Mouse (Mus musculus) bone marrow, adult 2 months (tissue): ENCODE measurements around the gene Ulk4. TPM values are rescaled to one million over a fixed set of nuclear protein-coding genes. Genes with fewer than 3 reads are reported as not detected.

Experiments
- H3K27ac ChIP-seq: fragments of 200-500 bp; 2 replicates; pipeline ENCODE4 v1.5.1; 2012; ENCODE audit warnings: low read depth, mild to moderate bottlenecking, control low read depth, inconsistent platforms, low read length; ENCODE audit not compliant: control insufficient read depth, poor library complexity, insufficient read depth
- H3K4me1 ChIP-seq: fragments of 200-500 bp; 2 replicates; pipeline ENCODE4 v1.6.1; 2011; ENCODE audit warnings: low read length; ENCODE audit not compliant: control insufficient read depth, insufficient read depth
- H3K4me3 ChIP-seq: fragments of 200-500 bp; replicated peaks from 2 replicates; pipeline ENCODE3; 2011; ENCODE audit warnings: mild to moderate bottlenecking, low read depth, low read length, control low read depth; ENCODE audit not compliant: control insufficient read depth
- CTCF ChIP-seq: fragments of 200-500 bp; IDR thresholded peaks from 2 replicates; pipeline ENCODE4 v1.5.1; 2011; ENCODE audit warnings: low read length, control low read depth; ENCODE audit not compliant: control insufficient read depth, insufficient read depth
- POLR2A ChIP-seq: fragments of 200-500 bp; IDR thresholded peaks from 2 replicates; pipeline ENCODE4 v1.6.1; 2011; ENCODE audit warnings: low read depth, mild to moderate bottlenecking, control low read depth, low read length, borderline replicate concordance; ENCODE audit not compliant: control insufficient read depth
- WGBS: fragments of 180-500 bp; shearing (Covaris S2); methylation state at CpG from one replicate; pipeline ENCODE4 v1.1.7; 2018; 5-methylcytosine and 5-hydroxymethylcytosine counted together
- polyA plus RNA-seq: library from polyadenylated mRNA; stranded (reverse); fragments of >200 nt; gene quantifications from 2 replicates; pipeline ENCODE4 v1.2.4, GENCODE M21; 2011; ENCODE audit warnings: low replicate concordance; ENCODE audit not compliant: missing spikeins, insufficient read depth, insufficient read length

Ulk4 gene
- polyA plus RNA-seq, 1 experiment, result not detected

DNA sequence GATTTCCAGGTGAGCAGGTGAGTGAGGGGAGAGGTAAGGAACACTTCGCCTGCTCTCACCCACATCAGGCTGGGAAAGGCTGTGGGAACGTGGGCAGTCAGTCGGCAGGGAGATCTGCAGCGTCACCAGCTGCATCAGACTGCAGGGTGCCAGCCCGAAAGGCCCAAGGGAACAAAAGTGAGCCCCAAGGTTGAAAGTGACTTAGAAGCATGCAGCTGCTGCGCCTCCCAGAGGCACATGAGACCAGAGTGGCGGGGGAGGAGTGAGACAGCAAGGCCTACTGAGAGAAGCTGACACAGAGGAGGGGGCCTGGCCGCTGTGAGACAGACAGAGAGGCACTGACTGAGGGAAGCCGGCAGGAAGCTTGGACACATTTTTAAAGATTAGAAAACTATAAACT lies 247.2 kb downstream of the Ulk4 start:
- no peak overlapping the region for H3K27ac ChIP-seq
- no peaks in the 10 kb centered on the region for H3K4me1 ChIP-seq
- TF ChIP-seq CTCF, result no peak
- WGBS, result 74% methylated on average over 9 of the region's 9 CpGs
- H3K4me3 ChIP-seq, result no peak overlapping the region

GRCm38 (mm10) chr9:121023526-121024264 lies 253.3 kb downstream of the Ulk4 start:
- no peak for TF ChIP-seq POLR2A
- Histone ChIP-seq H3K27ac (no peak overlapping the region), H3K4me1 (no peaks in the 10 kb centered on the region), H3K4me3 (no peak overlapping the region)
- WGBS, result 82% methylated on average over 14 of the region's 14 CpGs

DNA sequence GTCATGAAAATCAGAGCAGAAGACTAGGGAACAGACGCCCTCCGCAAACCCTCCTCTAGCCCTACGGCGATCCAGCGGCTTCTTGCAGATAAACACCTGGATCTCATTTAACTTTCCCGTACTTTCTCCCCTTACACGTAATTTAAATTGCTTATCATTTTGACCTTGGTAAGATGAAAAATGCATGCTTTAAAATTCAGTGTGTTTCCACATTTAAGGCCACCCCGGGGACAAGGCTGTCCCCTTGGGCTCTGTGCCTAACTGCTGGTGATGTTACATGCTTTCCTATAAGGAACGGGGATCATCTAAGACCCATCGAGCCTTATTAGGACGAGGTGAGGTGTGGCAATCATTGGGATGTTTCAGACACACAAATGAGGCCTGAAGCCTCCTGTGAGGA lies 256.6 kb downstream of the Ulk4 start:
- 90% methylated on average over 11 of the region's 11 CpGs for WGBS
- H3K27ac ChIP-seq, result no peak overlapping the region
- no peak overlapping the region for H3K4me3 ChIP-seq
- no peaks in the 10 kb centered on the region for H3K4me1 ChIP-seq
- TF ChIP-seq POLR2A (no peak), CTCF (no peak)

DNA sequence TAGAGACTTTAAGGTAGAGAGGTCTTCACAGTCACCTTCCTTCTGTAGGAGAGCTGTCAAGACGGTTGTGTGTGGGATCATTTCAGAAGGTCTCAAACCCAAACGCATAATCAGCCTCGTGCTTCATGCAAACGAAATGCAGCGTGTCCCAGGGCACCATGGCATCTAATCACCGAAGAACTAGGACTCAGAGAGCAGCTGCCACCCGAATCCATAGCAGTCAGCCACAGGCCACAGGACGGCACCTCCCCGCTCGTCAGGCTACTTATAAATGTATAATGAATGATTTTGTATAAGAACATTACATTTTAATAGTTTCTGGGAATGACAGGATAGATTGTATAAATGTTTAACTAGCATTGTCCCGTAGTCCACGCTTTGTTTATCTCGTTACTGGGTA lies 257.1 kb downstream of the Ulk4 start:
- no peak for TF ChIP-seq POLR2A
- no peak for TF ChIP-seq CTCF
- 87% methylated on average over 13 of the region's 13 CpGs for WGBS
- H3K4me3 ChIP-seq, result no peak overlapping the region
- no peaks in the 10 kb centered on the region for H3K4me1 ChIP-seq
- no peak overlapping the region for H3K27ac ChIP-seq

- no peaks in the 10 kb centered on the region for H3K4me1 ChIP-seq
- 59% methylated on average over 2 of the region's 2 CpGs for WGBS
- H3K27ac ChIP-seq, result no peak overlapping the region
Observed at GRCm38 (mm10) chr9:121018524-121019315, 258.3 kb downstream of the Ulk4 start.

GRCm38 (mm10) chr9:121015810-121016502 lies 261.0 kb downstream of the Ulk4 start:
- H3K4me1 ChIP-seq, result no peaks in the 10 kb centered on the region
- TF ChIP-seq CTCF (no peak), POLR2A (no peak)
- WGBS, result 86% methylated on average over 11 of the region's 11 CpGs

More at GRCm38 (mm10) chr9:121018524-121019315, 258.3 kb downstream of the Ulk4 start:
- H3K4me3 ChIP-seq, result no peak overlapping the region
- TF ChIP-seq CTCF (no peak), POLR2A (no peak)

DNA sequence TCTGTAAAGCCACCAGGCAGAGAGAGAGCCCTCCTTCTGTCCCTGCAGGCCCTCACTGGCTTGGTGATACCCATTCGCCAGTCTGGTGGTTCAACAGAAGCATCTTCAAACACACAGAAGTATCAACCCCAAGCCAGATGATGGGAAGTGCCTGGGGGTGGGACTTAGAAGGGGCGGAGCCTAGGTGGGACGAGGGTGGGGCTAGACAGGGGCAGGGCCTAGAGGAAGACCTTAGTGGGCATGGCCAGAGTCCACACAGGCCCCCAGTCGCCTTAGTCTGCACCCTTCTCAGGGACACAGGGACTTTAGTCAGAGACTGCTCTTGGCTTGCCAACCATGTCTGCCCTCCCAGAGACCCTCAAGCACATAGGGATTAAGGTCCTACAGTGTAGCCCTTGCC lies 265.5 kb downstream of the Ulk4 start:
- TF ChIP-seq POLR2A (no peak), CTCF (no peak)
- H3K27ac ChIP-seq, result no peak overlapping the region
- 75% methylated on average over 4 of the region's 4 CpGs for WGBS
- H3K4me1 ChIP-seq, result no peaks in the 10 kb centered on the region
- H3K4me3 ChIP-seq, result no peak overlapping the region

More at GRCm38 (mm10) chr9:121015810-121016502, 261.0 kb downstream of the Ulk4 start:
- Histone ChIP-seq H3K4me3 (no peak overlapping the region), H3K27ac (no peak overlapping the region)

GRCm38 (mm10) chr9:121010544-121010943 lies 266.5 kb downstream of the Ulk4 start:
- Histone ChIP-seq H3K27ac (no peak overlapping the region), H3K4me3 (no peak overlapping the region), H3K4me1 (no peaks in the 10 kb centered on the region)
- TF ChIP-seq CTCF (no peak), POLR2A (no peak)
- WGBS, result 72% methylated on average over 3 of the region's 3 CpGs
